Mouse (Mus musculus) large intestine, adult 2 months (tissue): ENCODE data around the gene Socs7. TPM values are rescaled to one million over a fixed set of nuclear protein-coding genes. Genes with fewer than 3 reads are reported as not detected.

Experiments
- DNase-seq: peaks from one replicate; pipeline ENCODE4 v3.0.0-alpha.2; 2012; ENCODE audit warnings: low read depth, low spot score
- WGBS: fragments of 180-500 bp; shearing (Covaris S2); methylation state at CpG from one replicate; pipeline ENCODE4 v1.1.7; 2018; 5-methylcytosine and 5-hydroxymethylcytosine counted together
- polyA plus RNA-seq: library from polyadenylated mRNA; depleted of rRNA; stranded (reverse); fragments of >200 nt; gene quantifications from 2 replicates; pipeline ENCODE4 v1.2.3, GENCODE M21; 2012

The Socs7 gene
- polyA plus RNA-seq, 1 experiment, result 4.3 TPM

DNA sequence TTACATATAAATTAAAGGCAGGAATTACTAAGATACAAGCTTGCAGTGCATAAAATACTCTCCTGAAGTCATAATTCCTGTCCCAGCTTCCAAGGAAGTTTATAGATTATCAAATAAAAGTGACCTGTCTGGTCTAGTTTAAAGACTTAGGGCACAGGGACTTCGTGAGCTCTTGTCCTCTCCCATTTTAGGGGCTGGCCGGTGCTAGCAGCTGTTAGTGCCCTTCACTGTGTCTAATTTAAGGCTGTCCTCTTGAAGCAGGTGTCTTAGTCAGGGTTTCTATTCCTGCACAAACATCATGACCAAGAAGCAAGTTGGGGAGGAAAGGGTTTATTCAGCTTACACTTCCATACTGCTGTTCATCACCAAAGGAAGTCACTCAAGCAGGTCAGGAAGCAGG, 11.1 kb downstream of the Socs7 start:
- no peak for DNase-seq
- WGBS, result 71% methylated on average over 2 of the region's 2 CpGs

DNA sequence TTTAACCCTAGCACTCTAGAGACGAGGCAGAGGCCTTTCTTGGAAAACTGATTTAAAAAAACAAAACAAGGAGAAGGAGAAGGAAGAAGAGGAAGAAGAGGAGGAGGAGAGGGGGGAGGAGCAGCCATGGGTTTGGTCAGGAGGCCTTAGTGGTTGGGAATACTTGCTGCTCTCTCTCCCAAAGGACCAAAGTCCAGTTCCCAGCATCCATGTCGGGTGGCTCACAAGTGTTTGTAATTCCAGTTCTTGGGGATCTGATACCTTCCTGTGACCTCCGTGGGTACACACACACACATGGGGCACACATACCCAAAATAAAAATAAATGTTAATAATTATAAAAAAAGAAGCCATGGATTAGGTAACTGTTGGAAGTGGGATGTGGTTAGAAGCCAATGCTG, 17.7 kb downstream of the Socs7 start:
- 38% methylated on average over 3 of the region's 3 CpGs for WGBS
- no peak for DNase-seq

DNA sequence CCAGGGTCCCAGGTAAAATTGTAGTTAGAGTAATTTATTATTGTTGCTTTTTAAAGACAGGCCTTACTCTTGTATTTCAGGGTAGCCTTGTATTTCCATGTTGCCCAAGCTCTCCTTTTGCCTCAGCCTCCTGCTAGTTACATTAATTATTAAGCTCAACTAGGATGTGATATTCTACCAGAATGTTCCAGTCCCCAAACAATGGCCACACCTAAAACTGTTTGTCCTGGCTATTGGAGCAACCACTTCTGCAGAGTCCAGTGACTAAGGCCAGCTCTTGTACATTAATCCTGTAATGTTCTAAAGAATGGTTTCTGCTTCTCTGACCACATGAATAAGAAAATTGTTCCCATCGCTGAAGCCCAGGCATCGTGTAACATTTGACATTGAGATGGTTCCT, 20.7 kb downstream of the Socs7 start:
- no peak for DNase-seq
- 92% methylated on average over 2 of the region's 2 CpGs for WGBS

DNA sequence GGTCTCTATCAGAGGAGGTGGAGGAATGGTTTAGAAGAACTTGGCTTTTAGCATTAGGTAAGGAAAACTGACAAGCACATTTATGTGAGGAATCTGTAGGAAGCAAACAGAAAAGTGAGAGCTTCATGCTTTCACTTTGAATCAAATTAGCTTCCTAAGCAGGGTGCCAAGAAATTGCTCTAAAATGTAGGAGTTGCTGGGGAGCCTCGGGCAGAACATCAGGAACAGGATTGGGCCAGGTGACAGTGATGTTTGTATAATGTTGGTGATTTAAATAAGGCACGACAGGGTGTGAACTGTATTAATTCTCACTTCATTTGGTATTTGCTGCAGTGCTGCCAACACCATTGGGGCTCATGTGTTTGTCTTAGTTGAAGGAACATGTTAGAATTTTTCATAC, 21.4 kb downstream of the Socs7 start:
- no peak for DNase-seq
- 26% methylated on average over 2 of the region's 2 CpGs for WGBS

- WGBS, result 95% methylated on average over 2 of the region's 2 CpGs
Observed at GRCm38 (mm10) chr11:97387811-97388210, 25.5 kb downstream of the Socs7 start.

DNA sequence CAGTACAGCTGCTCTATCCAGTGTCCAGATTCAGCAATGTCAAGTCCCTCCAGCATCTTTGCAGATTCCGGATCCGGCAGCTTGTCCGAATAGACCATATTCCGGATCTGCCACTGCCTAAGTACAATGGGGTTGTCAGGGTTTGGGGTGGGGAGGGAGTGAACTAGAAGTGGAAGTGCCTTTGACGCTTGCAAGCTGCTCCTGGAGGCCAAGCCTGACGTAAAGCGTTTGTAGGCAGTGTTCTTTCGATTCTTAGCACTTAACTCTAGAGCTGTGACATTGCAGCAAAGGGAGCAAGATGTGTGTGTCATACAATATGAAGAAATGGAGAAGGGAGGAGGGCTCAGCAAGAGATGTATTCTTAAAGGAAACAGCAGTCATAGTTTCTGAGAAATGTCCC, 26.8 kb downstream of the Socs7 start:
- 87% methylated on average over 8 of the region's 8 CpGs for WGBS
- DNase-seq, result no peak

More at GRCm38 (mm10) chr11:97387811-97388210, 25.5 kb downstream of the Socs7 start:
- DNase-seq, result no peak

- DNase-seq, result no peak
- 74% methylated on average over 11 of the region's 11 CpGs for WGBS
Observed at GRCm38 (mm10) chr11:97393658-97394057, 31.3 kb downstream of the Socs7 start.

DNA sequence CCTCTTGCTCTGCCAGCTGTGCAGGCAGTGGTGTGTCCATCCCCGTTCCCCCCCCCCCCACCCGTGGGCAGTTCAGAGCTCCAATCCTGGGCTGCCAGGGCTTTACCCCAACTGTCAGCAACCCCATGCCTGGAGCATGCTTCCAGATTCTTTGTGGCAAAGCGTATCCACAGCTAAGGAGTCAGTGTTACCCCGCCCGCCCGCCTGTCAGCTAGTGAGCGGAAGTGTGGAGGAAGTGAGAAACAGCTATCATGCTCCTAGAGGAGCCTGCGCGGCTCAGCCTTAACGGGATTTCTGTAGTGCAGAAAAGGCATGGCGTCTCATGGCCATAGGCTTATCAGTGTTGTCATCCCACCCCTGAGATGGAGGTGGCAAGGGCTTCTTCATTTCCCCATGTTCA, 31.8 kb downstream of the Socs7 start:
- DNase-seq, result no peak
- WGBS, result 79% methylated on average over 11 of the region's 11 CpGs

DNA sequence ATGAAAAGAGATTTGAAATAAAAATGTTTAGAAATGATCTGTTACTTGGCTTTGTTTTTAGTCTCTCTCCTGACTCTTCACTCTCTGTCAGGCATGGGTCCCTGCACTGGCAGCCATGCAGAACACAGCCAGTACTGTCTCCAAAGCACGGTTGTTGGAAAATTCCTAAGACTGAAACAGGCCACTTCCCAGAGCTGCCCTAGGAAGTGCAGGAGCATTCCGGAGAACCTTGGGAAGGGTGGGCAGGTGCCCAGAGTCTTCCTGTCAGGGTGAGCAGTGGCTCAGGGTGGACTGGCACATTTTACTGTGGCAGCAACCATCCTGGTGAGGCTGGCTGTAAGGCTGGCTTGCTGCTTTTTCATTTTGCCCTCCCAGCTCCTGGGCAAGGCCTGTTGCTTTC, 36.2 kb downstream of the Socs7 start:
- WGBS, result 71% methylated on average over 2 of the region's 2 CpGs
- DNase-seq, result no peak

GRCm38 (mm10) chr11:97399958-97400710, 37.8 kb downstream of the Socs7 start:
- 3% methylated on average over 23 of the region's 23 CpGs for WGBS

GRCm38 (mm10) chr11:97401082-97401481, 38.7 kb downstream of the Socs7 start:
- WGBS, result 20% methylated on average over 6 of the region's 6 CpGs
- no peak for DNase-seq

More at GRCm38 (mm10) chr11:97399958-97400710, 37.8 kb downstream of the Socs7 start:
- DNase-seq, result peak; percentile 24

DNA sequence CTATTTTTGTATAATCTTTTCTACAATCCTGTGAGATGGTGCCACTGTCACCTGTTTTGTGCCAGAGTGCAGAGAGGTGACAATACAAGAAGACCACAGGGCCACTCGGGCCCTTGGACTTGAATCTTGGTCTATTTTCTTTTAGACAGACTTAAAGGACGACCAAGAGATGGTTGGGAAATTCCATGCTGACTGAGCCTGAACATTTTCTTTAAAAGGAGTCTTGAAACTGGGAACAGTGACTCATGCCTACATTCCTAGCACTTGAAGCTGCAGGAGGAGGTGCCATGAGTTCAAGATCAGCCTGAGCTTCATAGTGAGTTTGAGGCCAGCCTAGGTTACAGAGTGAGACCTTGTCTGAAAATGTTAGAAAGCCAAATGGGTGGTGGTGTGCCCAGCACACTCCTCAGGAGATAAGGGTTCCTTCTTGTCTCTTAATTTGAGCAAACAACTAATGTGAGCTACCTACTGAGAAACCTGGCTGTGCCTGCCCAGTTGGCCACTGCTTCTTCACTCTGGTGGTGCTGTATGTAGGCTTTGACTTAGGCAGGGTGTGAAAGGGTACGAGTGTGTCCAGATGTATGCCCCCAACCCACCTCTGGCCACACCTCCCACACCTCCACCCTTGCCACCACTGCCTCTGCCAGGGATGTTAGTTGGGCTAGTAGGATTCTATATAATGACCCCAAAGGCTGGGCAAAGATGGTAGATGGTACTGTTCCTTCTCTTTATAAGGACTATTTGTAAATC, 39.5 kb downstream of the Socs7 start:
- DNase-seq, result no peak
- 69% methylated on average over 3 of the region's 3 CpGs for WGBS

- 39% methylated on average over 2 of the region's 2 CpGs for WGBS
- no peak for DNase-seq
Observed at GRCm38 (mm10) chr11:97402746-97403145, 40.4 kb downstream of the Socs7 start.

- 38% methylated on average over 8 of the region's 8 CpGs for WGBS
- DNase-seq, result no peak
Observed at GRCm38 (mm10) chr11:97403614-97404183, 41.3 kb downstream of the Socs7 start.

GRCm38 (mm10) chr11:97404184-97404760, 41.9 kb downstream of the Socs7 start:
- DNase-seq, result no peak
- WGBS, result 1% methylated on average over 57 of the region's 61 CpGs

DNA sequence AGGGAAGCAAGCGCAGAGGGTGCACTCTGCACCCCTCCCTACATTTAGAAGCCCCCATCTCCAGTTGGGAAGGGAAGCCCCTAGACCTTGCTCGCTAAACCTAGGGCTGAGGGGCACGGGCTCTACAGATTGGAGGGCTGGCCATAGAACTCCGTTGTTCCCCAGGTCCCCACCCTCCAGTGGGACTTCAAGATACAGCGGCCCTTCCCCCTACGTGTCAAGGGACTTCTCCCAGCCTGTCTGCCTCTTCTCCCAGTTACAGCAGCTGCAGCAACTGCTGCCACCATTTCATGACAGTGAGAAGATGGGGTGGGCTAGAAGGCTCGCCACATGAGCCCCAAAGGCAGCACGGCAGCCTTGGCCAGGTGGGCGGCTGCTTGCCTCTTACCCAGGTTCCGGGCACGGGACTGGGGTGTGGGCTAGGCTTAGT, 42.4 kb downstream of the Socs7 start:
- whole genome bisulfite sequencing, result 3% methylated on average over 11 of the region's 11 CpGs
- DNase-seq, result no peak

GRCm38 (mm10) chr11:97406094-97406951, 44.0 kb downstream of the Socs7 start:
- WGBS, result 72% methylated on average over 10 of the region's 10 CpGs
- DNase-seq, result no peak

DNA sequence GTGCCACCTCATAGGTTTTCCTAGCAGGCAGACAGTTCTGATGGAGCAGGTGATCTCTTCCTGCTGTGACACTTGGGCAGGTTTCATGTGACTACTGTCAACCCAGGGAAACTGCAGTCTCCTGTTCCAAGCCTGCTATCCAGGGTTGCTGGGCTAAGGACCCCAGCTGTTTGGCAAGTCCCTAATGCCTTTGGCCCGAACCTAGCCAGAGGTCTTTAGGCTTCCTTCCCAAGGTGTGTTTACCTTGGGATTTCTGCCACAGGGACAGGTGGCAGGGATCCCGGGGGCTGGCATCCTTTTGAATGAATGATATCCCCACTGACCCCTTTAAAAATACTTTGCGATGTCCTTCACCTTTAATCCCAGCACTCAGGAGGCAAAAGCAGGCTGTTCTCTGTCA, 45.1 kb downstream of the Socs7 start:
- 63% methylated on average over 3 of the region's 3 CpGs for WGBS
- no peak for DNase-seq

GRCm38 (mm10) chr11:97408171-97408570, 45.8 kb downstream of the Socs7 start:
- DNase-seq, result peak; percentile 68
- WGBS, result 3% methylated on average over 6 of the region's 6 CpGs
